Mouse (Mus musculus) embryonic fibroblast, embryonic 13.5 days (primary cell): ENCODE data around the gene H2afz. TPM values are rescaled to one million over a fixed set of nuclear protein-coding genes. Genes with fewer than 3 reads are reported as not detected.
"Not testable (repeated sequence)": the region's sequence is repeated elsewhere in the genome, so short reads cannot be mapped to it uniquely, and the experiment has no call there.

Source experiments
- H3K27ac ChIP-seq: 2 replicates; pipeline ENCODE4 v1.5.1; 2012; ENCODE audit warnings: low read length, control low read depth, inconsistent platforms; ENCODE audit not compliant: insufficient read depth
- H3K4me1 ChIP-seq: 2 replicates; pipeline ENCODE4 v1.6.1; 2011; ENCODE audit warnings: low read length; ENCODE audit not compliant: control insufficient read depth, insufficient read depth
- H3K4me3 ChIP-seq: 2 replicates; pipeline ENCODE4 v1.5.1; 2011; ENCODE audit warnings: mild to moderate bottlenecking, control low read depth, low read length; ENCODE audit not compliant: insufficient read depth
- CTCF ChIP-seq: IDR thresholded peaks from 2 replicates; pipeline ENCODE4 v1.5.1; 2011; ENCODE audit warnings: mild to moderate bottlenecking, control low read depth, low read length, moderate library complexity, borderline replicate concordance; ENCODE audit not compliant: insufficient read depth
- POLR2A ChIP-seq: IDR thresholded peaks from 2 replicates; pipeline ENCODE4 v1.6.1; 2011; ENCODE audit warnings: low read depth, mild to moderate bottlenecking, control low read depth, low read length, moderate library complexity
- polyA plus RNA-seq: library from polyadenylated mRNA; stranded (reverse); fragments of >200 nt; gene quantifications from 2 replicates; pipeline ENCODE4 v1.2.4, GENCODE M21; 2011; ENCODE audit warnings: low read depth; ENCODE audit not compliant: missing spikeins, insufficient read length

H2afz gene
- polyA plus RNA-seq, 1 experiment = 311 TPM

GRCm38 (mm10) chr3:137842944-137843343 is 21.3 kb upstream of the H2afz start:
- TF ChIP-seq POLR2A (no peak), CTCF (no peak)
- no peaks in the 10 kb centered on the region for H3K4me1 ChIP-seq
- no peak overlapping the region for H3K27ac ChIP-seq
- H3K4me3 ChIP-seq = no peak overlapping the region

- TF ChIP-seq CTCF (no peak), POLR2A (no peak)
- H3K27ac ChIP-seq = no peak overlapping the region
- H3K4me1 ChIP-seq = no peaks in the 10 kb centered on the region
- no peak overlapping the region for H3K4me3 ChIP-seq
Measured at GRCm38 (mm10) chr3:137844263-137844662, 20.0 kb upstream of the H2afz start.

- Histone ChIP-seq H3K4me3 (no peak overlapping the region), H3K27ac (no peak overlapping the region), H3K4me1 (no peaks in the 10 kb centered on the region)
- TF ChIP-seq POLR2A (no peak), CTCF (no peak)
Measured at GRCm38 (mm10) chr3:137846552-137846951, 17.7 kb upstream of the H2afz start.

GRCm38 (mm10) chr3:137848354-137848753 is 15.9 kb upstream of the H2afz start:
- TF ChIP-seq CTCF (no peak), POLR2A (no peak)
- Histone ChIP-seq H3K4me1 (no peaks in the 10 kb centered on the region), H3K27ac (no peak overlapping the region), H3K4me3 (no peak overlapping the region)

- Histone ChIP-seq H3K4me3 (no peak overlapping the region), H3K4me1 (no peaks in the 10 kb centered on the region), H3K27ac (no peak overlapping the region)
- TF ChIP-seq POLR2A = no peak
- TF ChIP-seq CTCF = no peak
Measured at GRCm38 (mm10) chr3:137849697-137850096, 14.6 kb upstream of the H2afz start.

- TF ChIP-seq POLR2A (no peak), CTCF (peak; percentile 23; the same call in 1 of the 2 replicates)
- no peak overlapping the region for H3K4me3 ChIP-seq
- no peak overlapping the region for H3K27ac ChIP-seq
- H3K4me1 ChIP-seq = no peaks in the 10 kb centered on the region
Measured at GRCm38 (mm10) chr3:137851196-137851595, 13.1 kb upstream of the H2afz start.

- not testable (repeated sequence) for H3K4me3 ChIP-seq, H3K27ac ChIP-seq, H3K4me1 ChIP-seq
Measured at GRCm38 (mm10) chr3:137853011-137853410, 11.3 kb upstream of the H2afz start.

- Histone ChIP-seq H3K27ac (no peak overlapping the region), H3K4me1 (no peaks in the 10 kb centered on the region), H3K4me3 (no peak overlapping the region)
- TF ChIP-seq CTCF (no peak), POLR2A (no peak)
Measured at GRCm38 (mm10) chr3:137855328-137855727, 9.0 kb upstream of the H2afz start.

- no peak overlapping the region for H3K27ac ChIP-seq
- H3K4me1 ChIP-seq = 0 out of 2 replicates have a peak, but pooled peaks cover 4% of the 10 kb centered on the region
- no peak for TF ChIP-seq CTCF
- TF ChIP-seq POLR2A = no peak
Measured at GRCm38 (mm10) chr3:137856061-137856460, 8.2 kb upstream of the H2afz start.

GRCm38 (mm10) chr3:137860394-137861170 is 3.7 kb upstream of the H2afz start:
- TF ChIP-seq CTCF (no peak), POLR2A (no peak)
- Histone ChIP-seq H3K4me1 (0 out of 2 replicates have a peak, but pooled peaks cover 4% of the 10 kb centered on the region), H3K27ac (no peak overlapping the region), H3K4me3 (no peak overlapping the region)

More at GRCm38 (mm10) chr3:137856061-137856460, 8.2 kb upstream of the H2afz start:
- no peak overlapping the region for H3K4me3 ChIP-seq
